8 mouse cellular contexts compared by ENCODE assay signal in genomic region chr14:122982571-122983225, GRCm38 (mm10). TPM values are rescaled to one million over a fixed set of nuclear protein-coding genes. Genes with fewer than 3 reads are reported as not detected.
DNase-seq lines count a peak whose midpoint lies in the region; ATAC-seq and TF ChIP-seq lines count a peak whose summit lies in the region.

No protein-coding gene starts in this region.

- DNase-seq in thymus, postnatal 0 days (ENCODE audit: low spot score): peak; percentile 40
- DNase-seq in thymus, postnatal 36 days: no peak
- DNase-seq in cerebellum, postnatal 25 days: peak; percentile 90 to 92
- peak; percentile 49 to 73 for DNase-seq in gastrocnemius, adult 8-10 months (ENCODE audit: low spot score in 2 of 2)
- peak; percentile 59 to 65 for DNase-seq in left cerebral cortex, adult 2 months (ENCODE audit: extremely low spot score in 1 of 2, low spot score in 2 of 2)
- DNase-seq in right cerebral cortex, postnatal 25 days: peak; percentile 56

- 0% methylated on average over 56 of the region's 63 CpGs for WGBS in hindbrain, embryonic 16.5 days

- H3K4me1 ChIP-seq in hindbrain, embryonic 16.5 days (ENCODE audit: control insufficient read depth, insufficient read depth, low read depth, low read length): peaks cover 8% of the 10 kb centered on the region
- H3K4me1 ChIP-seq in megakaryocyte, embryonic 14.5 days: peaks cover 31% of the 10 kb centered on the region

- peak overlapping the region; percentile 83 for H3K4me2 ChIP-seq in hindbrain, embryonic 16.5 days (ENCODE audit: low read length)

- intact Hi-C loops in left cerebral cortex, adult 2 months (cut with DNase I): loop anchor here (1.0 to 2.0 kb wide), 2 partner anchors 24 to 220 kb away; no protein-coding TSS in a partner anchor

- peak overlapping the region; percentile 78 for H3K4me3 ChIP-seq in hindbrain, embryonic 16.5 days (ENCODE audit: low read length)
- peak overlapping the region; percentile 74 for H3K4me3 ChIP-seq in left cerebral cortex, adult 2 months
- H3K4me3 ChIP-seq in megakaryocyte, embryonic 14.5 days (replicated peaks): peak overlapping the region; percentile 94

- no peaks in the 10 kb centered on the region for H3K36me3 ChIP-seq in hindbrain, embryonic 16.5 days (ENCODE audit: control insufficient read depth, insufficient read depth, low read length)
- H3K36me3 ChIP-seq in megakaryocyte, embryonic 14.5 days (replicated peaks; ENCODE audit: low read length): no peaks in the 10 kb centered on the region

- H3K9me3 ChIP-seq in hindbrain, embryonic 16.5 days (ENCODE audit: control insufficient read depth, low read length): no peaks in the 10 kb centered on the region
- H3K9me3 ChIP-seq in megakaryocyte, embryonic 14.5 days: no peaks in the 10 kb centered on the region

- peak overlapping the region; percentile 95 for H3K27ac ChIP-seq in hindbrain, embryonic 16.5 days (ENCODE audit: low read depth, low read length)
- peak overlapping the region; percentile 80 for H3K27ac ChIP-seq in left cerebral cortex, adult 2 months

- H3K27me3 ChIP-seq in hindbrain, embryonic 16.5 days (replicated peaks; ENCODE audit: control insufficient read depth, insufficient read depth, low read length): no peaks in the 10 kb centered on the region
- H3K27me3 ChIP-seq in megakaryocyte, embryonic 14.5 days (replicated peaks): peaks cover 25% of the 10 kb centered on the region

- peak; percentile 73 for ATAC-seq in hindbrain, embryonic 16.5 days

- TF ChIP-seq CTCF in left cerebral cortex, adult 2 months (IDR thresholded peaks at IDR 0.05): no peak

- peak overlapping the region; percentile 87 for H3K9ac ChIP-seq in hindbrain, embryonic 16.5 days (ENCODE audit: low read depth, low read length)

RNA-seq across cellular contexts. Expression of gene Tmtc4, which starts 1.1 kb away (rescaled TPM):
- 5.9 and 7.6 TPM in 2 replicates for polyA plus RNA-seq in thymus, postnatal 0 days (2015; fragmentation: Nextera tagmentation; extraction: Ambion mirVana)
- total RNA-seq in gastrocnemius, adult 8-10 months (2022): 1 to 10 TPM; 1.4 to 2.7 (median 2.2) TPM
- polyA plus RNA-seq in hindbrain, embryonic 16.5 days (2015; fragmentation: Nextera tagmentation; extraction: Ambion mirVana): 47.1 and 50.3 TPM in 2 replicates
- 10 to 100 TPM; 23.0 to 29.0 TPM for total RNA-seq in left cerebral cortex, adult 2 months (2021)
- polyA plus RNA-seq in megakaryocyte, embryonic 14.5 days (2012; ENCODE audit: insufficient read depth, low replicate concordance): not detected in 2 replicates

Comparison
In these comparisons a context has a peak if more than half of its experiments do, and no peak if none do; other contexts are left out.
1. DNase-seq: peak in thymus, postnatal 0 days (single experiment), cerebellum, postnatal 25 days (2 of 2), gastrocnemius, adult 8-10 months (2 of 2), left cerebral cortex, adult 2 months (2 of 2) and right cerebral cortex, postnatal 25 days (single experiment); none in thymus, postnatal 36 days (0 of 2).
2. Peak in every context shown above with its lines, with median percentiles within 50 percentile points of each other: H3K4me3 ChIP-seq.